Mouse (Mus musculus) lung, adult 2 months (tissue): ENCODE results near the gene Stx1a.

ENCODE experiments used
- CTCF ChIP-seq: fragments of 200-500 bp; IDR thresholded peaks from 2 replicates; pipeline ENCODE4 v1.5.1; 2011; ENCODE audit warnings: mild to moderate bottlenecking, low read length, control low read depth; ENCODE audit not compliant: insufficient read depth
- POLR2A ChIP-seq: fragments of 200-500 bp; IDR thresholded peaks from 2 replicates; pipeline ENCODE4 v1.6.1; 2011; ENCODE audit warnings: low read depth, mild to moderate bottlenecking, control low read depth, low read length, borderline replicate concordance; ENCODE audit errors: extremely low read depth

DNA sequence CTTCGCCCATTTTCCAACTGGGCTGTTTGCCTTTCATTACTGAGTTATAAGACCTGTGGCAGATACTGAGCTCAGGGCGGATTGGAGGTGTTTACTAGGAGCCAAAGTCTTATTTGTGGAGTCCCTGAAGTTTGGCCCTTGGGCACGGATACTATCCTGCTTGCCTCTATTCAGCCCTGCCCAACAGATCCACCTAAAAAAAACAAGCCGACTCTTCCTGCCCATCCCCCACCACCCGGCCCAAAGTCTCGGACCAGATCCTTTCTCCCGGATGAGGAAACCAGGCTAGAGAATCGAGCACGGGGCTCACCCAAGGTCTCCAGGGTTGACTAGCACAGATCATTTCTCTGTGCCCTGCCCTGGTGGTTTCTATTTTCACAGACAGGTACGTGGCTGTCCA is 42.1 kb upstream of the Stx1a start:
- TF ChIP-seq CTCF (no peak), POLR2A (no peak)
